Mouse (Mus musculus) G1E (cell line): ENCODE measurements around the gene Map3k7cl.

Experiments used
- CTCF ChIP-seq: IDR thresholded peaks from 2 replicates; pipeline ENCODE4 v1.5.1; 2012; ENCODE audit warnings: low read depth, low read length, inconsistent platforms, mixed read lengths
- GATA2 ChIP-seq: IDR thresholded peaks from 2 replicates; pipeline ENCODE4 v1.6.1; 2012; ENCODE audit warnings: low read depth, low read length, inconsistent platforms, borderline replicate concordance

DNA sequence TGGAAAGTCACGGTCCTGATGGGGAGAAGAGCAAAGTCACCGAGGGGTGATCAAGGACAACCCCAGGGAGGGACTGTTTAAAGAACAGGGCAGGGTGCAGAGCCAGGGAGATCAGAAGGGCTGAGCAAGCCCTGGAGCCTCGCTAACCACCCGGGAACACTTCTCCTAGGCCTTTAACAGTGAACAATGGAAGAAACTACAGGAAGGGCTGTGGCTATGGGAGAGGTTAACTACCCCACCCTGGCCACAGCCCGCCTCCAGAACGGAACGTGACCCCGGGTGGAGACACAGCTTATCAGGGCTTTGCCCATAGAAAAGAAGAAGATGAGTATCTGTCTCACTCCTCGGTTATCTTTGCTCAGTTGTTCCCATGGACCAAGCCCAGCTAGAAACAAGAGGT, 50.9 kb downstream of the Map3k7cl start:
- TF ChIP-seq CTCF (no peak), GATA2 (no peak)
